Mouse (Mus musculus): ENCODE results near the gene Etv5. TPM values are rescaled to one million over a fixed set of nuclear protein-coding genes. Genes with fewer than 3 reads are reported as not detected.
"Not testable (repeated sequence)": the region's sequence is repeated elsewhere in the genome, so short reads cannot be mapped to it uniquely, and the experiment has no call there.

Gene Etv5
- total RNA-seq, 2 experiments from 2014 or later: 0.77 TPM; not detected in 1

DNA sequence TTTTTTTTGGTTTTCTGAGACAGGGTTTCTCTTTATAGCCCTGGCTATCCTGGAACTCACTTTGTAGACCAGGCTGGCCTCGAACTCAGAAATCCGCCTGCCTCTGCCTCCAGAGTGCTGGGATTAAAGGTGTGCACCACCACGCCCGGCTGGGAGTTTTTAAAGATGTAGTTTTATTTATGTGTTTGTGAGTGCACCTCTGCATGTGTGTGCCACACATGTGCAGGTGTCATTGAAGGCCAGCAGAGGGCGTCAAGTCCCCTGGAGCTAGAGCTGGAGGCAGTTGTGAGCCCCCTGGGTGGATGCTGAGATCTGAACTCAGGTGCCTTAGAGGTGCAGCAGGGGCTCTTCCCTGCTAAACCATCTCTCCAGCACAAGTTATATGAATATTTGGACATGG, 85.3 kb downstream of the Etv5 start:
- ATAC-seq (replicated peaks; ENCODE audit: low FRiP score, poor library complexity, severe bottlenecking): not testable (repeated sequence)

DNA sequence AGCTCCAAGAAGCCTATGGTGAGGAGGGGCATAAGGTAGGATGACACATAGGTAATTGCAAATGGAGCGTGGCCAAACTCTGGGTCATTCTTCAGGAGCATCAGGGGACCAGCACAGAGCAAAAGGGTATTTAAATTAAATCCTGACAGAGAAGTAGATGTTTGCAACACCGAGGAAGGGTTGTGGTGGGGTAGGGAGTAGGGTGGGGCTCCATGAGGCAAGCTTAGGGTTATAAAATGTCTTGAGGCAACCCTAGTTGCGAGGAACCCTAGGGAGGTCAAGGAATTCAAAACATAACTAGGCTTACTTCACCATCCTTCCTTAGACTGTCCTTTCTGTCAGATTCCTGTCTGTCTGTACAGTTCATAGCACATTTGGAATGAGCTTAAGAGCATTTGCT, 85.9 kb downstream of the Etv5 start:
- ATAC-seq (replicated peaks; ENCODE audit: low FRiP score, poor library complexity, severe bottlenecking): no peak

DNA sequence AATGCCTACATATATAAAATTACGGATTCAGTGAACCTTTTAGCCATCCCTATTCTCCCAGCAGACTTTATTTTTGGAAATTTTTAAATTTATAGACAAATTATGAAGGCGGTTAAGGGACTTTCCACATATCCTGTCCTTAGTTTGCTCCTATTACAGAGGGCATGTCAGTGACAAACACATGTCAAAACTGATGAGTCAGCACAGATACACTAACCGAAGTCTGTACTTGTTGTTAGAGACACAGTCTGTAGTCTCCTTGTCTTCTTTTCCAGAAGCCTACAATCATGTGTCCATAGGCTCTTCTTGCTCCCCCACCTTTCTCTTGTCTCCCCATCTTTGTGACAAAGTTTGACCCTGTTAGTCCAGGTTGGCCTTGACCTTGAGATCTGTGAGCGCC, 88.3 kb downstream of the Etv5 start:
- ATAC-seq (replicated peaks; ENCODE audit: low FRiP score, poor library complexity, severe bottlenecking): no peak

DNA sequence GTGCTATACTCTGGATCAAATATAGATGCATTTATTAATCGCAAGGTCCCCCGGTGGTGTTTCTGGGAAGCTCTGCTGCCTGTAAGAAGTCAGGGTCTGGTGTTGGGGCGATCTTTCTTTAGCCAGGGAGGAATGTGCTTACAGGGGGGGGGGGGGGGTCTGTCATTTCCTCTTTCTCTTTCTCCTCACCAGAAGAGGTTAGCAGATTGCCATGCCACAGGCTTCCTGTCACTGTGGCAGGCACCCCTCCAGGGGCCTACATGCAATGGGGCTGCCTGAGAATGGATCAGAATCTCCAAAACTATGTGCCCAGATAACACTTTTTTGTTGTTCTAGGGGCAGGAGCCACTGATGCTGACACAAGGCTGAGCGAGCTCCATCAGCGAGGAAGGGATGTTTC, 89.7 kb downstream of the Etv5 start:
- no peak for ATAC-seq (replicated peaks; ENCODE audit: low FRiP score, poor library complexity, severe bottlenecking)

DNA sequence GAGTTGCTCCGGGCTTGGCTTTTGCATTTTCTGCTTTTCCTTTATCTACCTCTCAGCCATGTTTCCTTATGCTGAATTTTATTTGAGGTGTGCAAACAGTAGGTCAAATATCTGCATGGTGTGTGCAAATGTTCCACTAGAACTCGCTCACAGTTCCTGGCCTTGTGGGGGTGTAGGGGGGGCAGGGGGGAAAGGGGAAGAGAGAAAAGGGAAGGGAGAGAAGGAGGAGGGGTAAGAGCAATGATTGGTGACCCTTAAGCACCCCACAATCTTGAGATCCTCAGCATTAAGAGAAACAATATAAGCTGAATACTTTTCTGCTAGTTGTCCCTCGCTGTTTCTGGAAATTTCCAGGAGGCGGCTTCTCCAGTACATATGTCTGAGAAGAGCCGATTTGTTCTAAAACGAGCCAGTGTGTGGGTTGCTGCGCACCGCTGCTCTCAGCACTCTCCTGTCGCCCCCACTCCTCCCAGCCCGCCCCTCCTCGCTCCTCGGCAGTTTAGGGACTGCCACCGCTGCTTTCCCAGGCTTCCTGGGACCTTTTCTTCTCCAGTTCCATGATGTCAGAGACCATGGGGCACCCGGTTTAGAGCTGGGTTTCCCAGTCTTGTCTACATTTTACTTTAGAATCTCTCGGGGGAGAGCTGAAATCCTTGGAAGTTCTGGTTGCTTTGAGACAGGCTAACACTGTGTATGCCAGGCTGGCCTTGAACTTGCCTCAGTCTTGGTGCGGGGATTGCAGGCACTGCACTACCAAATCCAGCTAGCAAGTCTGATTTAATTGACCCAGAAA, 90.8 kb downstream of the Etv5 start:
- ATAC-seq (replicated peaks; ENCODE audit: low FRiP score, poor library complexity, severe bottlenecking): no peak

DNA sequence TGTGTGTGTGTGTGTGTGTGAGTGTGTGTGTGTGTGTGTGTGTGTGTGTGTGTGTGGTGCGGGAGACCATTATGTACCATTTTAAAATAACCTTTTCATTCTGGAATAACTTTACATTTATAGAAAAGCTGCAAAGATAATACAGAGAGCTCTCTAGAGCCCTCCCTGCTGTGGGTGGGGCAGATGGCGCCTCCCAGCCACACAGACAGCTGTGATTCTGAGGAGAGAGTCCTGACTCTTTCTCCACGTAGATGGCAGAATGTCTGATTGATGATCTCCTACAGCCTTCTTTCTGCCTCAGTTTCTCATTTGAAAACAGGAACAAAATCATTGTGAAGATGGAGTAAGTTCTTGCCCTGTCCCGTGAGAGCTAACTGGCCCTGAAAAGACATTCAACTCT, 91.5 kb downstream of the Etv5 start:
- no peak for ATAC-seq (replicated peaks; ENCODE audit: low FRiP score, poor library complexity, severe bottlenecking)

DNA sequence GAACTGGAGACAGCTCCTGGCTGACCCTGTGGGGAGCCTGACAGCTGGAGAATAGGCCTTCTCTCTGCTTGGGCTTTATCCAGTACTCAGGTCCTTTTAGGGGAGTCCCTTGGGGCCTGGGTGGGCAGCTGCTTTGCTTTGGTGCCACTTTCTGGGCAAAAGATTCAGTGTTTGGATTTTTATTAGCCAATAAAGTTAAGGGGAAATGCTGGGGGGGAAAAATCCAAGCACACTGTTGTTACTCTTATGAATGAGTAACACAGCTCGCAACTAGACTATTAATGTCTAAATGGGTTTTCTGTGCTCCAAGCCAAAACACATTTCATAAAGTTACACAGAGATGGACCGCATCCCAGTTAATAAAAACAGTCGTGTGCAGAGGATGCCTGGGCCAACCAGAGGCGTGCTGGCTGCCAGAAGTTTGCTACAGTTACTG, 98.3 kb downstream of the Etv5 start:
- ATAC-seq (replicated peaks; ENCODE audit: low FRiP score, poor library complexity, severe bottlenecking): no peak

DNA sequence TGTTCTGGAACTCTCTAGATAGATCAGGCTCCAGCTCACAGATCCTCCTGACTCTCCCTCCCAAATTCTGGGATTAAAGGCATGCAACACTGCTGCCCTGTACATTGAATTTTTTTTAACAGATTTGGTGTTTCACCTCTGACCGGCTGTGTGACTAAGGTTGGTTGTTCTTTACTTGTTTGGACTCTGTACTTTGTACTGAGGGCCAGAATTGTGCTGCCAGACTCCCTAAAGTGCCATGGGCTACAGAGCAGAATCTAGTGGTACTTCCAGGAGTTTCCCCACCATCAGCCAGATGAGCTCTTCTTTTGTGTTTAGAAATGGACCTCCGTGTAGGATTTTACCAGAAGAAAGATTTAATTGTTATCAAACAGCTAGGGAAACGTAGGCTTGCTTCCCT, 103.7 kb downstream of the Etv5 start:
- no peak for ATAC-seq (replicated peaks; ENCODE audit: low FRiP score, poor library complexity, severe bottlenecking)

Other genes with a start within 250 kb of the Etv5 start
- 94.5 and 96.5 TPM in 2 replicates for gene Tra2b, start 173.7 kb downstream of the Etv5 start, total RNA-seq (2015; ENCODE audit: low replicate concordance)
- 177 and 215 TPM in 2 replicates for gene Tra2b, start 173.7 kb downstream of the Etv5 start, total RNA-seq (2017; ENCODE audit: low replicate concordance)
- 10.0 and 10.2 TPM in 2 replicates for gene Dgkg, start 217.5 kb upstream of the Etv5 start, total RNA-seq (2015; ENCODE audit: low replicate concordance)
- 3.1 and 7.7 TPM in 2 replicates for gene Dgkg, start 217.5 kb upstream of the Etv5 start, total RNA-seq (2017; ENCODE audit: low replicate concordance)